Mouse (Mus musculus) CH12.LX (cell line): ENCODE measurements around the gene Cyb561a3. TPM values are rescaled to one million over a fixed set of nuclear protein-coding genes. Genes with fewer than 3 reads are reported as not detected.

Experiments
- DNase-seq: peaks from one replicate; pipeline ENCODE4 v3.0.0-alpha.2; 2013; ENCODE audit errors: extremely low read depth
- H3K27ac ChIP-seq: 2 replicates; pipeline ENCODE4 v1.5.1; 2012; ENCODE audit warnings: low read depth, mild to moderate bottlenecking, control low read depth, moderate library complexity; ENCODE audit not compliant: insufficient read depth
- H3K27me3 ChIP-seq: replicated peaks from 2 replicates; pipeline ENCODE3; 2012; ENCODE audit warnings: inconsistent platforms
- H3K36me3 ChIP-seq, 2 experiments: replicated peaks in 1 of 2; 2 replicates each; pipeline versions ENCODE3 to v1.6.1; 2012; ENCODE audit warnings: inconsistent platforms in 1 of 2, low read length in 1 of 2, mild to moderate bottlenecking in 1 of 2, mixed read lengths in 1 of 2, moderate library complexity in 1 of 2; ENCODE audit not compliant: control insufficient read depth in 1 of 2, insufficient read depth in 1 of 2
- H3K4me1 ChIP-seq, 2 experiments: 2 replicates each; pipeline ENCODE4 v1.6.1; 2012; ENCODE audit warnings: inconsistent platforms in 1 of 2, moderate library complexity in 1 of 2; ENCODE audit not compliant: insufficient read depth in 2 of 2, control insufficient read depth in 1 of 2
- H3K4me2 ChIP-seq: 2 replicates; pipeline ENCODE4 v1.6.1; 2012; ENCODE audit warnings: low read depth, mild to moderate bottlenecking, control low read depth; ENCODE audit not compliant: poor library complexity, insufficient read depth, severe bottlenecking
- H3K4me3 ChIP-seq, 3 experiments: fragments of 150-350 bp in 1 of 3; sonication (generic) in 1 of 3; replicated peaks in 1 of 3; 2 replicates each; pipeline versions ENCODE3 to v1.5.1; 2011 to 2012; ENCODE audit warnings: low read depth in 2 of 3, low read length in 2 of 3, mild to moderate bottlenecking in 2 of 3, moderate library complexity in 2 of 3, control low read depth in 1 of 3, improper control_type of control experiment in 1 of 3, inconsistent platforms in 1 of 3, mixed read lengths in 1 of 3; ENCODE audit not compliant: poor library complexity in 1 of 3
- H3K79me2 ChIP-seq: replicated peaks from 2 replicates; pipeline ENCODE4 v1.6.1; 2012; ENCODE audit warnings: mild to moderate bottlenecking, moderate library complexity; ENCODE audit not compliant: control insufficient read depth, poor library complexity, insufficient read depth, severe bottlenecking; ENCODE audit errors: extremely low read depth
- H3K9ac ChIP-seq: 2 replicates; pipeline ENCODE4 v1.6.1; 2012; ENCODE audit warnings: low read depth, mild to moderate bottlenecking, control low read depth, moderate library complexity; ENCODE audit not compliant: insufficient read depth
- H3K9me3 ChIP-seq: replicated peaks from 2 replicates; pipeline ENCODE3; 2012; ENCODE audit warnings: low read length, inconsistent platforms, mixed read lengths
- CHD1 ChIP-seq: IDR thresholded peaks from 2 replicates; pipeline ENCODE4 v1.6.1; 2012; ENCODE audit warnings: low read depth, low read length, improper control_type of control experiment, inconsistent platforms
- E2F4 ChIP-seq: IDR thresholded peaks from 2 replicates; pipeline ENCODE4 v1.6.1; 2011; ENCODE audit warnings: low read depth, low read length, improper control_type of control experiment; ENCODE audit not compliant: insufficient replicate concordance
- EP300 ChIP-seq: IDR thresholded peaks from 2 replicates; pipeline ENCODE4 v1.6.1; 2011; ENCODE audit warnings: low read length, improper control_type of control experiment
- ETS1 ChIP-seq: conservative IDR thresholded peaks from 2 replicates; pipeline ENCODE4 v1.6.1; 2012; ENCODE audit warnings: low read depth, mild to moderate bottlenecking, inconsistent platforms, low read length, improper control_type of control experiment, moderate library complexity
- HCFC1 ChIP-seq: IDR thresholded peaks from 2 replicates; pipeline ENCODE4 v1.6.1; 2012; ENCODE audit warnings: low read depth, mild to moderate bottlenecking, inconsistent platforms, low read length, improper control_type of control experiment
- JUN ChIP-seq: IDR thresholded peaks from 2 replicates; pipeline ENCODE4 v1.6.1; 2011; ENCODE audit warnings: low read depth, mild to moderate bottlenecking, low read length, improper control_type of control experiment, moderate library complexity; ENCODE audit not compliant: insufficient read depth
- KAT2A ChIP-seq: IDR thresholded peaks from 2 replicates; pipeline ENCODE4 v1.6.1; 2012; ENCODE audit warnings: low read length, improper control_type of control experiment, inconsistent platforms; ENCODE audit not compliant: insufficient replicate concordance
- MAX ChIP-seq: IDR thresholded peaks from 2 replicates; pipeline ENCODE4 v1.6.1; 2011; ENCODE audit warnings: low read length, improper control_type of control experiment
- MAZ ChIP-seq: IDR thresholded peaks from 2 replicates; pipeline ENCODE4 v1.6.1; 2012; ENCODE audit warnings: low read depth, mild to moderate bottlenecking, inconsistent platforms, low read length, improper control_type of control experiment, moderate library complexity
- MEF2A ChIP-seq: IDR thresholded peaks from 2 replicates; pipeline ENCODE4 v1.6.1; 2014; ENCODE audit warnings: low read depth, mild to moderate bottlenecking, inconsistent platforms, low read length, improper control_type of control experiment, borderline replicate concordance
- MXI1 ChIP-seq: IDR thresholded peaks from 2 replicates; pipeline ENCODE4 v1.6.1; 2011; ENCODE audit warnings: mild to moderate bottlenecking, low read depth, low read length, improper control_type of control experiment
- NELFE ChIP-seq: IDR thresholded peaks from 2 replicates; pipeline ENCODE4 v1.6.1; 2011; ENCODE audit warnings: low read depth, low read length, improper control_type of control experiment
- NRF1 ChIP-seq: IDR thresholded peaks from 2 replicates; pipeline ENCODE4 v1.6.1; 2014; ENCODE audit warnings: low read depth, mild to moderate bottlenecking, inconsistent platforms, low read length, improper control_type of control experiment, moderate library complexity
- PAX5 ChIP-seq: IDR thresholded peaks from 2 replicates; pipeline ENCODE4 v1.6.1; 2012; ENCODE audit warnings: low read length, inconsistent platforms, mixed read lengths
- POLR2AphosphoS2 ChIP-seq: IDR thresholded peaks from 2 replicates; pipeline ENCODE4 v1.6.1; 2011; ENCODE audit warnings: low read depth, low read length, improper control_type of control experiment
- RAD21 ChIP-seq: IDR thresholded peaks from 2 replicates; pipeline ENCODE4 v1.6.1; 2011; ENCODE audit warnings: low read depth, mild to moderate bottlenecking, low read length, improper control_type of control experiment, moderate library complexity
- RCOR1 ChIP-seq: conservative IDR thresholded peaks from 2 replicates; pipeline ENCODE4 v1.6.1; 2012; ENCODE audit warnings: low read depth, mild to moderate bottlenecking, inconsistent platforms, low read length, improper control_type of control experiment
- SMC3 ChIP-seq: IDR thresholded peaks from 2 replicates; pipeline ENCODE4 v1.6.1; 2011; ENCODE audit warnings: low read depth, low read length, improper control_type of control experiment
- TBP ChIP-seq: conservative IDR thresholded peaks from 2 replicates; pipeline ENCODE4 v1.6.1; 2011; ENCODE audit warnings: low read depth, low read length, improper control_type of control experiment
- USF1 ChIP-seq: IDR thresholded peaks from 2 replicates; pipeline ENCODE4 v1.6.1; 2014; ENCODE audit warnings: low read depth, mild to moderate bottlenecking, inconsistent platforms, low read length, improper control_type of control experiment
- USF2 ChIP-seq: conservative IDR thresholded peaks from 2 replicates; pipeline ENCODE4 v1.6.1; 2011; ENCODE audit warnings: low read depth, low read length, improper control_type of control experiment
- ZC3H11A ChIP-seq: IDR thresholded peaks from 2 replicates; pipeline ENCODE4 v1.6.1; 2012; ENCODE audit warnings: low read depth, mild to moderate bottlenecking, inconsistent platforms, low read length, improper control_type of control experiment
- ZKSCAN1 ChIP-seq: IDR thresholded peaks from 2 replicates; pipeline ENCODE4 v1.6.1; 2012; ENCODE audit warnings: low read depth, inconsistent platforms, low read length, improper control_type of control experiment, borderline replicate concordance
- ZMIZ1 ChIP-seq: IDR thresholded peaks from 2 replicates; pipeline ENCODE4 v1.6.1; 2012; ENCODE audit warnings: low read depth, mild to moderate bottlenecking, inconsistent platforms, low read length, improper control_type of control experiment
- ZNF384 ChIP-seq: IDR thresholded peaks from 2 replicates; pipeline ENCODE4 v1.6.1; 2012; ENCODE audit warnings: low read depth, low read length, improper control_type of control experiment, inconsistent platforms
- dilution Hi-C: fragments of 300-500 bp; cut with MboI; formaldehyde crosslinking; loops from 2 replicates; pipeline ENCODE4 v1.14.3; 2020; ENCODE audit warnings: low sequenced_read_pairs; ENCODE audit not compliant: extremely low pct_unique_long_range_greater_than_20kb, extremely low pct_ligation_motif_present
- in situ Hi-C: fragments of 300-500 bp; cut with MboI; formaldehyde crosslinking; loops from 3 replicates; pipeline ENCODE4 v1.14.3; 2019; ENCODE audit warnings: low sequenced_read_pairs, low pct_ligation_motif_present, low pct_unique_long_range_greater_than_20kb, mixed read lengths
- polyA plus RNA-seq: library from polyadenylated mRNA; unstranded; fragments of >175 nt; gene quantifications from 2 replicates; pipeline ENCODE4 v1.2.1, GENCODE M21; 2012; ENCODE audit warnings: low read depth; ENCODE audit not compliant: insufficient read length
- total RNA-seq, 2 experiments: library from RNA; depleted of rRNA; stranded (reverse); fragments of 300-350 nt in 1 of 2; fragments of >200 nt in 1 of 2; gene quantifications; 2 replicates each; pipeline ENCODE4 v1.2.3; 2012 to 2014

Cyb561a3 gene
- total and polyA plus RNA-seq, 3 experiments: 137 to 327 (median 211) TPM

DNA sequence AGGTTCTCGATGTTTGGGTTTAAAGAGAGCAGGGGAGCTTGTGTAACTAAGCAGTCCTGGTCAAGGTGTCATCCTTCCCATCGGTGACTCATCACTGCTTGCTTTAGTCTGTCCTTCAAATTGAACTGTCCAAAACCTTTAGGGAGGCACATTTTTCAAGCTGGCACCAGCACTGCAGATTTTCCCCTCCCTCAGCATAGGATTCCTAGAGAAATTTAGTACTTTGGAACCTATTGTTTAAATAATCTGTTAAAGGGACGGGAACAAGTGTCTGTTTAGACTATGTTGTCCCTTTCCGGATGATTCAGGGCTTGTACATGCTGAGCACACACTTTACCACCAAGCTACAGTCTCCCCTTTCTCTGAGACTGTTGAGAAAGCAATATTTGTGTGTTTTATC lies 11.8 kb upstream of the Cyb561a3 start:
- H3K9me3 ChIP-seq: no peaks in the 10 kb centered on the region
- peaks cover 0 to 8% of the 10 kb centered on the region in 2 experiments; a peak in 1 of 4 replicates for H3K4me1 ChIP-seq
- no peak overlapping the region for H3K27ac ChIP-seq
- no peak for DNase-seq
- no peak for TF ChIP-seq ZKSCAN1
- no peak for TF ChIP-seq POLR2AphosphoS2
- no peak for TF ChIP-seq MEF2A
- TF ChIP-seq MAZ: no peak
- no peak for TF ChIP-seq RAD21
- TF ChIP-seq ZMIZ1: no peak
- no peak for TF ChIP-seq USF1
- TF ChIP-seq E2F4: no peak
- TF ChIP-seq RCOR1: no peak
- no peak for TF ChIP-seq MXI1
- no peak for TF ChIP-seq HCFC1
- TF ChIP-seq ZC3H11A: no peak
- no peak for TF ChIP-seq JUN
- no peak overlapping the region for H3K9ac ChIP-seq
- H3K79me2 ChIP-seq: no peaks in the 10 kb centered on the region
- dilution Hi-C loops (no loop called here), in situ Hi-C loops (no loop called here)
- H3K36me3 ChIP-seq: peaks cover 5 to 21% of the 10 kb centered on the region in 2 experiments
- no peak overlapping the region for H3K4me3 ChIP-seq
- no peaks in the 10 kb centered on the region for H3K27me3 ChIP-seq
- no peak overlapping the region for H3K4me2 ChIP-seq

DNA sequence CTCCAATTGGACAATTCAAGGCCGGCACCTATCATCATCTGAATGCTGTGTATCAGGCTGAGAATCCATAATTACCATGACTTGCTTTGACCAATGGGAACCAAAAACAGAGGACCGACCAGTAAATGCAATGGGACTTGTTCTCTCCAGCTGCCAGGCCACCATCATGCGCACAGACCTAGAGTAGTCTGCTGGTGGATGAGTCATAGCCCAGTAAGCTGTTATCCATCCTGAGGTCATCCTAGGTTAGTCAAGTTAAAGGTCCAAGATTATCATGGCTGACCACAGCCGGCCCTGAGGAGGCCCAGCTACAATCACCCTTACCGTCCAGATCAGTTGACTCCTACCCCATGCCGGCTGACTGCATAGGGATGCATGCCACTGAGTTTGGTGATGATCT lies 7.3 kb upstream of the Cyb561a3 start:
- Histone ChIP-seq H3K9ac (no peak overlapping the region), H3K4me1 (no peaks in the 10 kb centered on the region), H3K4me2 (no peak overlapping the region), H3K9me3 (no peaks in the 10 kb centered on the region), H3K4me3 (no peak overlapping the region), H3K27me3 (no peaks in the 10 kb centered on the region), H3K79me2 (no peaks in the 10 kb centered on the region), H3K27ac (no peak overlapping the region), H3K36me3 (peaks cover 36 to 63% of the 10 kb centered on the region in 2 experiments)
- TF ChIP-seq MAZ (no peak), USF2 (no peak), NRF1 (no peak), ZKSCAN1 (no peak), NELFE (no peak), ZMIZ1 (no peak), MXI1 (no peak), ZC3H11A (no peak), ETS1 (no peak), CHD1 (no peak), SMC3 (no peak), ZNF384 (no peak), TBP (no peak), USF1 (no peak), MAX (no peak), PAX5 (no peak), POLR2AphosphoS2 (no peak; the same call in 1 of the 2 replicates), JUN (no peak), KAT2A (no peak), EP300 (no peak)
- DNase-seq: no peak
- dilution Hi-C loops: no loop called here
- in situ Hi-C loops: no loop called here
